Mouse (Mus musculus) forebrain, embryonic 15.5 days (tissue): ENCODE results near the gene Sec24a. TPM values are rescaled to one million over a fixed set of nuclear protein-coding genes. Genes with fewer than 3 reads are reported as not detected.
"Not testable (repeated sequence)": the region's sequence is repeated elsewhere in the genome, so short reads cannot be mapped to it uniquely, and the experiment has no call there.

Experiments
- ATAC-seq: fragments of 200-750 bp; cut with Nextera tagmentation; replicated peaks from 2 replicates; pipeline ENCODE4 v1.8.0; 2017; ENCODE audit warnings: mild to moderate bottlenecking, moderate TSS enrichment, moderate library complexity
- H3K27ac ChIP-seq: fragments of 300-500 bp; sonication (generic); replicated peaks from 2 replicates; pipeline ENCODE4 v1.5.1; 2015; ENCODE audit warnings: mild to moderate bottlenecking, inconsistent platforms
- H3K27me3 ChIP-seq: fragments of 300-500 bp; sonication (generic); 2 replicates; pipeline ENCODE4 v1.6.1; 2015; ENCODE audit warnings: inconsistent platforms
- H3K36me3 ChIP-seq: fragments of 300-500 bp; sonication (generic); 2 replicates; pipeline ENCODE4 v1.6.1; 2015; ENCODE audit warnings: mild to moderate bottlenecking, inconsistent platforms
- H3K4me1 ChIP-seq: fragments of 300-500 bp; sonication (generic); 2 replicates; pipeline ENCODE4 v1.6.1; 2015; ENCODE audit warnings: inconsistent platforms
- H3K4me2 ChIP-seq: fragments of 300-500 bp; sonication (generic); replicated peaks from 2 replicates; pipeline ENCODE4 v1.6.1; 2015; ENCODE audit warnings: mild to moderate bottlenecking, inconsistent platforms
- H3K4me3 ChIP-seq: fragments of 300-500 bp; sonication (generic); 2 replicates; pipeline ENCODE4 v1.5.1; 2015; ENCODE audit warnings: mild to moderate bottlenecking, inconsistent platforms
- H3K9ac ChIP-seq: fragments of 300-500 bp; sonication (generic); replicated peaks from 2 replicates; pipeline ENCODE4 v1.6.1; 2015; ENCODE audit warnings: mild to moderate bottlenecking, inconsistent platforms
- H3K9me3 ChIP-seq: fragments of 300-500 bp; sonication (generic); 2 replicates; pipeline ENCODE4 v1.6.1; 2016; ENCODE audit warnings: inconsistent platforms
- WGBS: fragments of 180-500 bp; shearing (Covaris S2); methylation state at CpG from one replicate; pipeline ENCODE4 v1.1.7; 2015; ENCODE audit warnings: mixed read lengths; 5-methylcytosine and 5-hydroxymethylcytosine counted together
- polyA plus RNA-seq: library from polyadenylated mRNA; unstranded; fragments of >200 nt; fragmentation: Nextera tagmentation; extraction: Ambion mirVana; gene quantifications from 2 replicates; pipeline ENCODE4 v1.2.1, GENCODE M21; 2015

Gene Sec24a
- polyA plus RNA-seq, 1 experiment from 2014 or later: 10.7 TPM

- peaks cover 29% of the 10 kb centered on the region for H3K4me1 ChIP-seq
- H3K9ac ChIP-seq: no peak overlapping the region
- no peak overlapping the region for H3K27ac ChIP-seq
- no peak overlapping the region for H3K4me2 ChIP-seq
- H3K9me3 ChIP-seq: no peaks in the 10 kb centered on the region
- no peaks in the 10 kb centered on the region for H3K36me3 ChIP-seq
- H3K27me3 ChIP-seq: no peaks in the 10 kb centered on the region
- ATAC-seq: no peak
- WGBS: 92% methylated on average over 5 of the region's 5 CpGs
- H3K4me3 ChIP-seq: no peak overlapping the region
Measured at GRCm38 (mm10) chr11:51757625-51758024, 5.8 kb downstream of the Sec24a start.

GRCm38 (mm10) chr11:51757023-51757422 is 6.4 kb downstream of the Sec24a start:
- Histone ChIP-seq H3K9ac (peak overlapping the region; percentile 93), H3K9me3 (no peaks in the 10 kb centered on the region), H3K4me3 (peak overlapping the region; percentile 87), H3K27ac (peak overlapping the region; percentile 54; the same call in 1 of the 2 replicates), H3K4me1 (peaks cover 29% of the 10 kb centered on the region), H3K36me3 (no peaks in the 10 kb centered on the region), H3K4me2 (peak overlapping the region; percentile 77), H3K27me3 (no peaks in the 10 kb centered on the region)
- no peak for ATAC-seq
- WGBS: 75% methylated on average over 11 of the region's 11 CpGs

- peak; percentile 99 for ATAC-seq
Measured at GRCm38 (mm10) chr11:51756352-51756771, 7.1 kb downstream of the Sec24a start.

GRCm38 (mm10) chr11:51755621-51756311 is 7.7 kb downstream of the Sec24a start:
- Histone ChIP-seq H3K27ac (peak overlapping the region; percentile 54), H3K4me3 (peak overlapping the region; percentile 87), H3K9me3 (no peaks in the 10 kb centered on the region), H3K9ac (peak overlapping the region; percentile 93), H3K36me3 (no peaks in the 10 kb centered on the region), H3K4me1 (peaks cover 29% of the 10 kb centered on the region), H3K27me3 (no peaks in the 10 kb centered on the region), H3K4me2 (peak overlapping the region; percentile 77)
- peak; percentile 82 for ATAC-seq
- under 1% methylated on average over 46 of the region's 46 CpGs for WGBS

More at GRCm38 (mm10) chr11:51756352-51756771, 7.1 kb downstream of the Sec24a start:
- H3K36me3 ChIP-seq: no peaks in the 10 kb centered on the region
- peak overlapping the region; percentile 87 for H3K4me3 ChIP-seq
- no peaks in the 10 kb centered on the region for H3K27me3 ChIP-seq
- peak overlapping the region; percentile 77 for H3K4me2 ChIP-seq
- peak overlapping the region; percentile 54 for H3K27ac ChIP-seq
- peaks cover 29% of the 10 kb centered on the region for H3K4me1 ChIP-seq
- WGBS: 0% methylated on average over 38 of the region's 41 CpGs
- H3K9me3 ChIP-seq: no peaks in the 10 kb centered on the region
- peak overlapping the region; percentile 93 for H3K9ac ChIP-seq

GRCm38 (mm10) chr11:51751623-51752225 is 11.7 kb downstream of the Sec24a start:
- not testable (repeated sequence) for H3K4me3 ChIP-seq, H3K27ac ChIP-seq, H3K4me2 ChIP-seq, H3K36me3 ChIP-seq, H3K27me3 ChIP-seq, H3K9ac ChIP-seq, ATAC-seq, H3K9me3 ChIP-seq
- WGBS: 78% methylated on average over 6 of the region's 6 CpGs
- H3K4me1 ChIP-seq: peaks cover 25% of the 10 kb centered on the region

GRCm38 (mm10) chr11:51746096-51746495 is 17.3 kb downstream of the Sec24a start:
- Histone ChIP-seq H3K4me1 (no peaks in the 10 kb centered on the region), H3K9ac (no peak overlapping the region), H3K9me3 (no peaks in the 10 kb centered on the region), H3K4me2 (no peak overlapping the region), H3K4me3 (no peak overlapping the region), H3K27me3 (no peaks in the 10 kb centered on the region), H3K27ac (no peak overlapping the region), H3K36me3 (peaks cover 27% of the 10 kb centered on the region)
- ATAC-seq: no peak
- WGBS: 71% methylated on average over 1 of the region's 1 CpGs

GRCm38 (mm10) chr11:51740701-51741100 is 22.7 kb downstream of the Sec24a start:
- H3K27me3 ChIP-seq: no peaks in the 10 kb centered on the region
- WGBS: 99% methylated on average over 3 of the region's 3 CpGs
- peaks cover 31% of the 10 kb centered on the region for H3K36me3 ChIP-seq
- H3K9ac ChIP-seq: no peak overlapping the region
- H3K27ac ChIP-seq: no peak overlapping the region
- no peaks in the 10 kb centered on the region for H3K4me1 ChIP-seq
- H3K4me3 ChIP-seq: no peak overlapping the region
- ATAC-seq: no peak
- H3K4me2 ChIP-seq: no peak overlapping the region
- no peaks in the 10 kb centered on the region for H3K9me3 ChIP-seq

- H3K4me2 ChIP-seq: no peak overlapping the region
Measured at GRCm38 (mm10) chr11:51738651-51739403, 24.6 kb downstream of the Sec24a start.

GRCm38 (mm10) chr11:51734218-51734617 is 29.2 kb downstream of the Sec24a start:
- H3K27ac ChIP-seq, H3K4me3 ChIP-seq, H3K9me3 ChIP-seq, H3K27me3 ChIP-seq, H3K4me2 ChIP-seq, ATAC-seq, H3K4me1 ChIP-seq, H3K9ac ChIP-seq: not testable (repeated sequence)
- WGBS: 97% methylated on average over 13 of the region's 13 CpGs
- H3K36me3 ChIP-seq: peaks cover 37% of the 10 kb centered on the region

More at GRCm38 (mm10) chr11:51738651-51739403, 24.6 kb downstream of the Sec24a start:
- no peaks in the 10 kb centered on the region for H3K27me3 ChIP-seq
- H3K36me3 ChIP-seq: peaks cover 35% of the 10 kb centered on the region
- no peak overlapping the region for H3K4me3 ChIP-seq
- H3K9ac ChIP-seq: no peak overlapping the region
- ATAC-seq: no peak
- no peaks in the 10 kb centered on the region for H3K9me3 ChIP-seq
- H3K4me1 ChIP-seq: no peaks in the 10 kb centered on the region
- WGBS: 87% methylated on average over 3 of the region's 3 CpGs
- no peak overlapping the region for H3K27ac ChIP-seq

GRCm38 (mm10) chr11:51732883-51733282 is 30.6 kb downstream of the Sec24a start:
- Histone ChIP-seq H3K36me3 (peaks cover 38% of the 10 kb centered on the region), H3K9me3 (no peaks in the 10 kb centered on the region), H3K4me2 (no peak overlapping the region), H3K27ac (no peak overlapping the region), H3K4me3 (no peak overlapping the region), H3K4me1 (no peaks in the 10 kb centered on the region), H3K27me3 (no peaks in the 10 kb centered on the region), H3K9ac (no peak overlapping the region)
- ATAC-seq: no peak
- WGBS: 82% methylated on average over 1 of the region's 1 CpGs

GRCm38 (mm10) chr11:51721066-51721465 is 42.4 kb downstream of the Sec24a start:
- WGBS: 96% methylated on average over 11 of the region's 11 CpGs
- no peaks in the 10 kb centered on the region for H3K27me3 ChIP-seq
- ATAC-seq: no peak
- no peak overlapping the region for H3K4me3 ChIP-seq
- H3K4me1 ChIP-seq: no peaks in the 10 kb centered on the region
- H3K9ac ChIP-seq: no peak overlapping the region
- H3K36me3 ChIP-seq: peaks cover 70% of the 10 kb centered on the region
- no peak overlapping the region for H3K27ac ChIP-seq
- H3K4me2 ChIP-seq: no peak overlapping the region
- H3K9me3 ChIP-seq: no peaks in the 10 kb centered on the region

- H3K36me3 ChIP-seq: peaks cover 77% of the 10 kb centered on the region
- no peak overlapping the region for H3K4me2 ChIP-seq
- H3K27ac ChIP-seq: no peak overlapping the region
- H3K9me3 ChIP-seq: no peaks in the 10 kb centered on the region
- no peaks in the 10 kb centered on the region for H3K4me1 ChIP-seq
- H3K4me3 ChIP-seq: no peak overlapping the region
- H3K27me3 ChIP-seq: no peaks in the 10 kb centered on the region
- no peak for ATAC-seq
- WGBS: 95% methylated on average over 13 of the region's 13 CpGs
- no peak overlapping the region for H3K9ac ChIP-seq
Measured at GRCm38 (mm10) chr11:51707080-51707479, 56.4 kb downstream of the Sec24a start.
